Mouse (Mus musculus): ENCODE data around the gene Pid1. TPM values are rescaled to one million over a fixed set of nuclear protein-coding genes. Genes with fewer than 3 reads are reported as not detected.

The Pid1 gene
- polyA plus RNA-seq, 1 experiment from 2014 or later = 59.5 TPM

GRCm38 (mm10) chr1:84387616-84388015 lies 23.6 kb upstream of the Pid1 start:
- Histone ChIP-seq H3K4me2 (no peak overlapping the region), H3K9ac (no peak overlapping the region), H3K4me1 (peaks cover 10% of the 10 kb centered on the region), H3K9me3 (replicated peaks) (no peaks in the 10 kb centered on the region), H3K27ac (no peak overlapping the region), H3K4me3 (no peak overlapping the region), H3K36me3 (ENCODE audit: poor library complexity, severe bottlenecking) (peaks cover 11% of the 10 kb centered on the region), H3K27me3 (no peaks in the 10 kb centered on the region)
- 0 out of 2 replicates have a peak, but pooled peaks have one; percentile 46 for ATAC-seq
- 43% methylated on average over 4 of the region's 4 CpGs for WGBS

GRCm38 (mm10) chr1:84386481-84387146 lies 22.6 kb upstream of the Pid1 start:
- H3K4me3 ChIP-seq = no peak overlapping the region
- H3K9ac ChIP-seq = no peak overlapping the region
- 75% methylated on average over 8 of the region's 8 CpGs for WGBS
- ATAC-seq = peak; percentile 32; the same call in 1 of the 2 replicates
- H3K4me1 ChIP-seq = peaks cover 10% of the 10 kb centered on the region
- no peak overlapping the region for H3K4me2 ChIP-seq
- no peaks in the 10 kb centered on the region for H3K9me3 ChIP-seq (replicated peaks)
- no peaks in the 10 kb centered on the region for H3K27me3 ChIP-seq
- no peak overlapping the region for H3K27ac ChIP-seq
- H3K36me3 ChIP-seq (ENCODE audit: poor library complexity, severe bottlenecking) = peaks cover 16% of the 10 kb centered on the region

- no peaks in the 10 kb centered on the region for H3K9me3 ChIP-seq (replicated peaks)
- ATAC-seq = no peak
- H3K4me2 ChIP-seq = no peak overlapping the region
- H3K36me3 ChIP-seq (ENCODE audit: poor library complexity, severe bottlenecking) = peaks cover 16% of the 10 kb centered on the region
- no peak overlapping the region for H3K27ac ChIP-seq
- 83% methylated on average over 1 of the region's 1 CpGs for WGBS
- H3K4me1 ChIP-seq = peaks cover 8% of the 10 kb centered on the region
- no peak overlapping the region for H3K9ac ChIP-seq
- no peaks in the 10 kb centered on the region for H3K27me3 ChIP-seq
- H3K4me3 ChIP-seq = no peak overlapping the region
Measured at GRCm38 (mm10) chr1:84382709-84383108, 18.7 kb upstream of the Pid1 start.

- peaks cover 16% of the 10 kb centered on the region for H3K36me3 ChIP-seq (ENCODE audit: poor library complexity, severe bottlenecking)
- no peaks in the 10 kb centered on the region for H3K9me3 ChIP-seq (replicated peaks)
- no peak overlapping the region for H3K4me3 ChIP-seq
- H3K4me2 ChIP-seq = no peak overlapping the region
- ATAC-seq = no peak
- WGBS = 93% methylated on average over 5 of the region's 5 CpGs
- no peak overlapping the region for H3K9ac ChIP-seq
- no peak overlapping the region for H3K27ac ChIP-seq
- H3K4me1 ChIP-seq = 0 out of 2 replicates have a peak, but pooled peaks cover 3% of the 10 kb centered on the region
- no peaks in the 10 kb centered on the region for H3K27me3 ChIP-seq
Measured at GRCm38 (mm10) chr1:84382064-84382463, 18.1 kb upstream of the Pid1 start.

- Histone ChIP-seq H3K27ac (no peak overlapping the region), H3K9ac (no peak overlapping the region), H3K4me1 (no peaks in the 10 kb centered on the region), H3K27me3 (no peaks in the 10 kb centered on the region), H3K4me2 (no peak overlapping the region), H3K4me3 (no peak overlapping the region), H3K9me3 (replicated peaks) (no peaks in the 10 kb centered on the region), H3K36me3 (ENCODE audit: poor library complexity, severe bottlenecking) (peaks cover 16% of the 10 kb centered on the region)
- ATAC-seq = no peak
- 90% methylated on average over 3 of the region's 3 CpGs for WGBS
Measured at GRCm38 (mm10) chr1:84380895-84381294, 16.9 kb upstream of the Pid1 start.

GRCm38 (mm10) chr1:84367733-84368132 lies 3.8 kb upstream of the Pid1 start:
- no peaks in the 10 kb centered on the region for H3K27me3 ChIP-seq
- ATAC-seq = no peak
- H3K4me3 ChIP-seq = no peak overlapping the region
- WGBS = 86% methylated on average over 3 of the region's 3 CpGs
- no peaks in the 10 kb centered on the region; the same call in 1 of the 2 replicates for H3K4me1 ChIP-seq
- H3K36me3 ChIP-seq (ENCODE audit: poor library complexity, severe bottlenecking) = no peaks in the 10 kb centered on the region
- no peaks in the 10 kb centered on the region for H3K9me3 ChIP-seq (replicated peaks)
- no peak overlapping the region for H3K9ac ChIP-seq
- no peak overlapping the region for H3K4me2 ChIP-seq
- H3K27ac ChIP-seq = no peak overlapping the region

- no peaks in the 10 kb centered on the region for H3K9me3 ChIP-seq (replicated peaks)
- no peak for ATAC-seq
Measured at GRCm38 (mm10) chr1:84366553-84366952, 2.6 kb upstream of the Pid1 start.

GRCm38 (mm10) chr1:84362709-84363617 lies 1.0 kb downstream of the Pid1 start:
- Histone ChIP-seq H3K36me3 (ENCODE audit: poor library complexity, severe bottlenecking) (no peaks in the 10 kb centered on the region), H3K9ac (no peak overlapping the region), H3K4me3 (no peak overlapping the region), H3K4me2 (no peak overlapping the region), H3K27me3 (no peaks in the 10 kb centered on the region), H3K27ac (no peak overlapping the region), H3K4me1 (no peaks in the 10 kb centered on the region; the same call in 1 of the 2 replicates), H3K9me3 (replicated peaks) (no peaks in the 10 kb centered on the region)
- WGBS = 91% methylated on average over 7 of the region's 7 CpGs
- no peak for ATAC-seq

More at GRCm38 (mm10) chr1:84366553-84366952, 2.6 kb upstream of the Pid1 start:
- no peak overlapping the region for H3K4me2 ChIP-seq
- no peak overlapping the region for H3K27ac ChIP-seq
- no peaks in the 10 kb centered on the region for H3K27me3 ChIP-seq
- H3K9ac ChIP-seq = no peak overlapping the region
- no peak overlapping the region for H3K4me3 ChIP-seq
- WGBS = 85% methylated on average over 3 of the region's 3 CpGs
- H3K4me1 ChIP-seq = no peaks in the 10 kb centered on the region; the same call in 1 of the 2 replicates
- H3K36me3 ChIP-seq (ENCODE audit: poor library complexity, severe bottlenecking) = no peaks in the 10 kb centered on the region

- H3K9me3 ChIP-seq (replicated peaks) = no peaks in the 10 kb centered on the region
- 83% methylated on average over 1 of the region's 1 CpGs for WGBS
- no peak overlapping the region for H3K4me2 ChIP-seq
- no peaks in the 10 kb centered on the region; the same call in 1 of the 2 replicates for H3K4me1 ChIP-seq
- H3K36me3 ChIP-seq (ENCODE audit: poor library complexity, severe bottlenecking) = no peaks in the 10 kb centered on the region
- no peak overlapping the region for H3K9ac ChIP-seq
- no peak overlapping the region for H3K4me3 ChIP-seq
- no peak overlapping the region for H3K27ac ChIP-seq
- H3K27me3 ChIP-seq = no peaks in the 10 kb centered on the region
- ATAC-seq = no peak
Measured at GRCm38 (mm10) chr1:84362209-84362608, 1.8 kb downstream of the Pid1 start.

GRCm38 (mm10) chr1:84361389-84361788 lies 2.6 kb downstream of the Pid1 start:
- Histone ChIP-seq H3K4me1 (no peaks in the 10 kb centered on the region; the same call in 1 of the 2 replicates), H3K36me3 (ENCODE audit: poor library complexity, severe bottlenecking) (no peaks in the 10 kb centered on the region), H3K27ac (no peak overlapping the region), H3K9me3 (replicated peaks) (no peaks in the 10 kb centered on the region), H3K27me3 (no peaks in the 10 kb centered on the region), H3K4me2 (no peak overlapping the region), H3K4me3 (no peak overlapping the region), H3K9ac (no peak overlapping the region)
- ATAC-seq = no peak
- 89% methylated on average over 3 of the region's 3 CpGs for WGBS

GRCm38 (mm10) chr1:84359611-84360500 lies 4.1 kb downstream of the Pid1 start:
- no peak for ATAC-seq

More at GRCm38 (mm10) chr1:84359611-84360500, 4.1 kb downstream of the Pid1 start:
- Histone ChIP-seq H3K27ac (no peak overlapping the region), H3K27me3 (no peaks in the 10 kb centered on the region), H3K9ac (no peak overlapping the region), H3K4me3 (no peak overlapping the region), H3K36me3 (ENCODE audit: poor library complexity, severe bottlenecking) (no peaks in the 10 kb centered on the region), H3K4me2 (no peak overlapping the region), H3K4me1 (no peaks in the 10 kb centered on the region), H3K9me3 (replicated peaks) (no peaks in the 10 kb centered on the region)
- WGBS = 78% methylated on average over 6 of the region's 6 CpGs

All from forebrain, embryonic 13.5 days (tissue).